Mouse (Mus musculus) cortical plate, adult 2 months (tissue): ENCODE results near the gene Pofut1.

Experiments
- CTCF ChIP-seq: fragments of 200-500 bp; IDR thresholded peaks from 2 replicates; pipeline ENCODE4 v1.5.1; 2011; ENCODE audit warnings: mild to moderate bottlenecking, control low read depth, low read length; ENCODE audit not compliant: insufficient read depth; ENCODE audit errors: extremely low read depth
- POLR2A ChIP-seq: fragments of 200-500 bp; IDR thresholded peaks from 2 replicates; pipeline ENCODE4 v1.6.1; 2011; ENCODE audit warnings: mild to moderate bottlenecking, low read length, control low read depth; ENCODE audit not compliant: insufficient read depth; ENCODE audit errors: extremely low read depth

GRCm38 (mm10) chr2:153305240-153305639 lies 63.9 kb downstream of the Pofut1 start:
- no peak for TF ChIP-seq CTCF
- no peak for TF ChIP-seq POLR2A
